Mouse (Mus musculus): ENCODE data around the gene Actl11.

- no peak for TF ChIP-seq POLR2A (IDR thresholded peaks at IDR 0.05; ENCODE audit: insufficient read depth, low read depth, low read length)
- no peak for TF ChIP-seq CTCF (IDR thresholded peaks at IDR 0.05; ENCODE audit: insufficient read depth, low read depth, low read length)
Observed at GRCm38 (mm10) chr9:107978815-107979214, 50.5 kb downstream of the Actl11 start.

All from olfactory bulb, adult 2 months (tissue).